ENCODE assay signal across 25 mouse cellular contexts in the genomic region with DNA sequence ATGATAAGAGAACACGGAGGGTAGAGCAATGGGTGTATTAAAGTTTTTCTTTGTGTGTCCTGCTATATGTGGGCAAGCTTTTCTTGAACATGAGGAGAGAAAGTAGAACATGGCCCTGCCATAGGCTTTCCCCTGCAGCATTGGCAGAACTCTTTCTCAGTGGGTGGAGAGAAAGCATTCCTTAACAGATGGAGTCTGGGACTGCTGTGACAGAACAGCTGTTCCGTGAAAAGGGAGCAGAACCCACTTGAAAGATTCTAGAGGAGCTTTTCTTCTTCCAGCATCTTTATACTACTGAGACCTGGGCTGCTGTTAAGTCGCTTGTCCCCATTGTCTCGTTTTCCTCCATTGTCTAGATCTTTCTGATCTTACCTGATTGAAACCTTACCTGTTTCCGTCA. TPM values are rescaled to one million over a fixed set of nuclear protein-coding genes. Genes with fewer than 3 reads are reported as not detected.
DNase-seq lines count a peak whose midpoint lies in the region; ATAC-seq and TF ChIP-seq lines count a peak whose summit lies in the region.
"Had no signal": no experiment of that assay in that cellular context is flagged by ENCODE, and none has a peak within 500 bp of the region (broad histone marks: within the 10 kb centered on the region; RNA-seq: fewer than 3 reads in every experiment).

No protein-coding gene starts in this region.

- TF ChIP-seq CTCF in layer of hippocampus, adult 2 months (conservative IDR thresholded peaks at IDR 0.05): no peak

- intact Hi-C loops in left cerebral cortex, postnatal 4 days (cut with DNase I): no loop called here
- intact Hi-C loops in left cerebral cortex, postnatal 25 days (cut with DNase I): loop anchor here (1.0 to 2.0 kb wide), 2 partner anchors 17 to 49 kb away; no protein-coding TSS in a partner anchor

- DNase-seq in left cerebral cortex, adult 11 months (ENCODE audit: low spot score): peak; percentile 64
- DNase-seq in left cerebral cortex, postnatal 4 days: no peak
- peak; percentile 32 to 72 for DNase-seq in layer of hippocampus, adult 2 months (ENCODE audit: low spot score in 2 of 2)
- DNase-seq in left cerebral cortex, postnatal 25 days (ENCODE audit: low spot score in 2 of 2): peak; percentile 63 to 94
- peak; percentile 91 for DNase-seq in telencephalon, adult 2 months (ENCODE audit: low read depth, low spot score)
- DNase-seq in ovary, adult 18-20 months (ENCODE audit: low spot score): no peak
- DNase-seq in ovary, postnatal 14 days (ENCODE audit: low spot score): no peak
- DNase-seq: adrenal gland, postnatal 10 days; cerebellum, adult 9-11 months; embryo, embryonic 11 days; forebrain, postnatal 0 days; gastrocnemius, postnatal 36 days; lung, adult 2 months; midbrain, embryonic 14.5 days had no signal

- no peaks in the 10 kb centered on the region for H3K4me1 ChIP-seq in heart, embryonic 12.5 days (replicated peaks)
- H3K4me1 ChIP-seq: heart, embryonic 13.5 days; hindbrain, embryonic 15.5 days; limb, embryonic 12.5 days; liver, embryonic 12.5 days; neural tube, embryonic 15.5 days had no signal

- H3K4me3 ChIP-seq in layer of hippocampus, adult 2 months: no peak overlapping the region
- H3K4me3 ChIP-seq in heart, embryonic 12.5 days: no peak overlapping the region
- H3K4me3 ChIP-seq: heart, embryonic 13.5 days; hindbrain, embryonic 15.5 days; limb, embryonic 12.5 days; liver, embryonic 12.5 days; megakaryocyte, embryonic 14.5 days; neural tube, embryonic 15.5 days had no signal

- 82% methylated on average over 5 of the region's 5 CpGs for WGBS in heart, embryonic 12.5 days

- H3K9ac ChIP-seq in heart, embryonic 12.5 days: no peak overlapping the region
- H3K9ac ChIP-seq: forebrain, postnatal 0 days; heart, embryonic 13.5 days; hindbrain, embryonic 15.5 days; limb, embryonic 12.5 days; liver, embryonic 12.5 days; neural tube, embryonic 15.5 days had no signal

- H3K4me2 ChIP-seq in heart, embryonic 12.5 days: no peak overlapping the region
- H3K4me2 ChIP-seq: heart, embryonic 13.5 days; hindbrain, embryonic 15.5 days; limb, embryonic 12.5 days; liver, embryonic 12.5 days; neural tube, embryonic 15.5 days had no signal

- H3K9me3 ChIP-seq in heart, embryonic 12.5 days (replicated peaks): no peaks in the 10 kb centered on the region
- H3K9me3 ChIP-seq: G1E; heart, embryonic 13.5 days; hindbrain, embryonic 15.5 days; limb, embryonic 12.5 days; liver, embryonic 12.5 days; megakaryocyte, embryonic 14.5 days; neural tube, embryonic 15.5 days had no signal

- no peaks in the 10 kb centered on the region for H3K27me3 ChIP-seq in heart, embryonic 12.5 days (replicated peaks)
- H3K27me3 ChIP-seq: heart, embryonic 13.5 days; hindbrain, embryonic 15.5 days; limb, embryonic 12.5 days; liver, embryonic 12.5 days; megakaryocyte, embryonic 14.5 days; neural tube, embryonic 15.5 days had no signal

- peak overlapping the region; percentile 74 for H3K27ac ChIP-seq in layer of hippocampus, adult 2 months
- H3K27ac ChIP-seq in heart, embryonic 12.5 days (ENCODE audit: poor library complexity, severe bottlenecking): no peak overlapping the region
- H3K27ac ChIP-seq: heart, embryonic 13.5 days; hindbrain, embryonic 15.5 days; kidney, postnatal 0 days; limb, embryonic 12.5 days; liver, embryonic 12.5 days; neural tube, embryonic 15.5 days had no signal

- H3K36me3 ChIP-seq in heart, embryonic 12.5 days: peaks cover 64% of the 10 kb centered on the region

- no peak for ATAC-seq in heart, embryonic 12.5 days (ENCODE audit: insufficient number of reproducible peaks, low FRiP score)
- ATAC-seq: activated CD4-positive, CD25-positive, alpha-beta regulatory T cell, adult 4 months; forebrain, postnatal 0 days; intestine, embryonic 16.5 days; liver, embryonic 12.5 days had no signal

RNA-seq across cellular contexts. Expression of gene Haus2, which starts 19.4 kb away (rescaled TPM):
- total RNA-seq in left cerebral cortex, postnatal 4 days (2021): 10 to 100 TPM; 14.3 to 15.6 TPM
- 10 to 100 TPM; 14.9 to 15.7 TPM for total RNA-seq in layer of hippocampus, adult 2 months (2021)
- 10 to 100 TPM; 14.8 to 15.6 TPM for total RNA-seq in left cerebral cortex, postnatal 25 days (2021)
- 23.9 and 24.9 TPM in 2 replicates for polyA plus RNA-seq in heart, embryonic 12.5 days (2016; fragmentation: Nextera tagmentation; extraction: Ambion mirVana)

RNA-seq across cellular contexts. Expression of gene Lrrc57, which starts 19.6 kb away (rescaled TPM):
- 10 to 100 TPM; 16.5 to 17.9 TPM for total RNA-seq in left cerebral cortex, postnatal 4 days (2021)
- 10 to 100 TPM; 34.7 to 43.4 TPM for total RNA-seq in layer of hippocampus, adult 2 months (2021)
- 10 to 100 TPM; 40.6 to 46.8 TPM for total RNA-seq in left cerebral cortex, postnatal 25 days (2021)
- 18.7 and 20.5 TPM in 2 replicates for polyA plus RNA-seq in heart, embryonic 12.5 days (2016; fragmentation: Nextera tagmentation; extraction: Ambion mirVana)

RNA-seq across cellular contexts. Expression of gene Snap23, which starts 22.3 kb away (rescaled TPM):
- total RNA-seq in left cerebral cortex, postnatal 4 days (2021): 10 to 100 TPM; 19.8 to 20.0 TPM
- total RNA-seq in layer of hippocampus, adult 2 months (2021): 10 to 100 TPM; 19.6 to 19.8 TPM
- total RNA-seq in left cerebral cortex, postnatal 25 days (2021): 10 to 100 TPM; 15.9 to 24.3 TPM
- 57.5 and 59.2 TPM in 2 replicates for polyA plus RNA-seq in heart, embryonic 12.5 days (2016; fragmentation: Nextera tagmentation; extraction: Ambion mirVana)

RNA-seq across cellular contexts. Expression of gene Zfp106, which starts 26.1 kb away (rescaled TPM):
- total RNA-seq in left cerebral cortex, postnatal 4 days (2021): 10 to 100 TPM; 81.7 to 84.5 TPM
- total RNA-seq in layer of hippocampus, adult 2 months (2021): 100 to 1,000 TPM; 159 to 161 TPM
- 100 to 1,000 TPM; 148 to 150 TPM for total RNA-seq in left cerebral cortex, postnatal 25 days (2021)
- polyA plus RNA-seq in heart, embryonic 12.5 days (2016; fragmentation: Nextera tagmentation; extraction: Ambion mirVana): 60.2 and 61.3 TPM in 2 replicates

RNA-seq across cellular contexts. Expression of gene Stard9, which starts 39.2 kb away (rescaled TPM):
- 10 to 100 TPM; 13.7 to 15.6 TPM for total RNA-seq in left cerebral cortex, postnatal 4 days (2021)
- 1 to 10 TPM; 8.1 to 9.9 TPM for total RNA-seq in layer of hippocampus, adult 2 months (2021)
- total RNA-seq in left cerebral cortex, postnatal 25 days (2021): 1 to 10 TPM; 7.1 to 9.3 TPM
- 3.2 and 4.0 TPM in 2 replicates for polyA plus RNA-seq in heart, embryonic 12.5 days (2016; fragmentation: Nextera tagmentation; extraction: Ambion mirVana)

Comparison
In these comparisons a context has a peak if more than half of its experiments do, and no peak if none do; other contexts are left out.
1. DNase-seq: peak in left cerebral cortex, adult 11 months (single experiment), layer of hippocampus, adult 2 months (2 of 2), left cerebral cortex, postnatal 25 days (2 of 2) and telencephalon, adult 2 months (single experiment); none in left cerebral cortex, postnatal 4 days (single experiment), ovary, adult 18-20 months (single experiment) and ovary, postnatal 14 days (single experiment).